Mouse (Mus musculus) embryo, embryonic 10 days (tissue): Measurements from ENCODE around the gene Glmn.

Source experiments
- DNase-seq: peaks from one replicate; pipeline ENCODE4 v3.0.0-alpha.2; 2015; ENCODE audit warnings: low spot score

Glmn gene

DNA sequence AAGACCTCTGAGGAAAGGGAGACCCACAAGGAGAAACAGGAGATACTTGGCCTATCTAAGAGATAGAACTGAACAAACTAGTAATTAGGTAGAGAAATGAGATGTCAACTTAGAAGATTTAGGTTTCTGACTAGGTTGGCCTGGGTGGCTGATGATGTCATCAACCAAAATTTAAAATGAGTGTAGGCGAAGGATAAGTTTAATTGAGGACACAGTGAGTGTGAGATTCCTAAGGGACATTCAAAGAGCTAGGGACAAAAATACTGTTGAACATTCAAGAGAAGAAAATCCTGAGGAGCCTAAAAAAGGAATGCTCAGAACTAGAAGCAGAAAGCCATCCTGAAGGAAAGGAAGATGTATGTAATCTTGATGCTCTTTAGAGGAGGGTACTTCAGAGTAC is 81.6 kb downstream of the Glmn start:
- no peak for DNase-seq

DNA sequence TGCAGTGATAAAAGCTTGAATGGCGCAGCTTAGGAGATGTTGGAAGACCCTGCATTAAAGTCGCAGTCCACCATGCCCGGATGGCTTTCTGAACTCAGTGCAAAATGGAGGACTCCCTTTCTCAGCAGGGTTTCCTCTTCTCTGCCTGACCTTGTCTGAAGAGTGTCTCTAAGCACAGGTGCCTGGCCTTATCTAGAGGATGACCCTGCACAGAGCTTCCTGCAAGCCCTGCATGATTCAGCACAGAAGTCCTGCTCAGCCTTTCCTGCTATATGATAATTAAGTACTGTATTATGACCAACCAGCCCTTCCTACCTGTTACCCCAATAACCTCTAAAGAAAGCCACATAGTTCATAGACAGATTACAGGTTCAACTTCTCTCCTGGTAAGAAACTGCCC is 82.2 kb downstream of the Glmn start:
- no peak for DNase-seq

DNA sequence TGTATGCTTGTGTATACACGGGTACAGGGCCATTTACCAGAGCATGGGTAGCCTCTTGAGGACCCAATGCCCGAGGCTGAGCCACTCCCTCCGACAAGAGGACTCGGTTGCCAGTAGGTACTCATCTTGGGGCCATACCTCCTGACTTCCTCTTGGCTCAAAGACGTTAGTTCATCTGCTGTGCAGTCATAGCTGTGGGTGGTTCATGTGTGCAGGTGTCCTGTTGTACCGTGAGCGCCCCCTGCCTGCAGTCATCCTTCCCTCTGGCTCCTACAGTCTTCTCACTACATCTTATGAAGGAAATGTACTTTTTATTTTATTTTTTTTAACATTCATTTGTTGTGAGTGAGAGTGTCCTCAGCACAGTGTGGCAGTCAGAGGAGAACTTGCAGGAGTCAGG is 84.1 kb downstream of the Glmn start:
- peak; percentile 75 for DNase-seq

DNA sequence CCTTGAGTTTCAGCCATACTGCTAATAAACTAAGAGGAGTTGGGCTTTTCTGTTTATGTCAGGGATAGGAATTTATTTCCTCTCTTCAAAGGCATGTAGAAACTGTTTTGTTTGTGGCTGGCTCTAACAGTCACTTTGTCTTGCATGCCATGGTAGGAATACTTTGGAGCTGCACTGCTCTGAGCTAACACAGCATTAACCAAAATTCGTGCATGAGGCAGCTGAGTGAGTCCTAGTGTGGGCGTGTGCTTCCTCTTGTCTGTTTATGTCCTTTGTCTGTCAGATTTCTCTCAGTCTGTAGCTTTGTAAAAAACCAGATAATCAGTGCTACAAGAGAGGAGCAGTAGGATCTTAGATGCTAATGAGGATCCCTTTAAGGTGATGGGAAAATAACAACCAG is 86.4 kb downstream of the Glmn start:
- DNase-seq: no peak

DNA sequence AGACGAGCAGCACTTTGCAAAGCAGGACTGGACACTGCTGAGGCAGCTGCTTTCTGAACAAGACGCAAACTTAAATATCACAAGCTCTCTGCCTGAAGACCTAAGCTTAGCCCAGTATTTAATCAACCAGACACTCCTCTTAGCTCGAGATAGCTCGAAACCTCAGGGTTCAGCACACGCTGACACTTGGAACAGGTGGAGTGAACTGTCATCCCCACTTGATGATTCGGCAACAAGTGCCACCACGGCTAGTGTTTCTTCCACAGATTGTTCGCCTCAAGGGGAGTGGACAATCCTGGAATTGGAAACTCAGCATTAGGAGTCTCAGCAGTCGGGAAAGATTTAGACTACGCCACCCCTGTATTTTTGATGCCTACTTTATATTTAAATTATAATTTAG is 87.2 kb downstream of the Glmn start:
- DNase-seq: no peak

GRCm38 (mm10) chr5:107507321-107507720 is 90.4 kb downstream of the Glmn start, which contains the start of gene Gm42669:
Gene Gm42669 (plus strand): TSS chr5:107507621.
- DNase-seq: no peak

DNA sequence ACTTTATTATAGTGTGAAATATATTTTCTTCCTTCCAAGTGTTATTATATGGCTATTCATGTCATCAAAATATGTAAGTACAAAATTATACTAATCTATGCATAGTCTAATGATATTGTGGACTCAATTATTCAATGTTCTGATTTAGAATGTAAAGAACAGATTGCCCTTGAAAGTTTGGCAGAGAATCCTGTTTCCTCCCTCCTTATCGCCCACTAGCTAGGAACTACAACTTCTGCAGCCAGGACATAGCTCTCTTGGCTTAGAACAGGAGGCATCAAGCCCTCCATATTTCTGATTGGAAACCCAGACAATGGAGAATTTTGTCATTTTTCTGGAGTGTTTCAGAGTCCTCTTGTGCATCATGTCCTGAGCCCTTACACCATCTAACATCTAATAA is 96.9 kb downstream of the Glmn start:
- DNase-seq: no peak

DNA sequence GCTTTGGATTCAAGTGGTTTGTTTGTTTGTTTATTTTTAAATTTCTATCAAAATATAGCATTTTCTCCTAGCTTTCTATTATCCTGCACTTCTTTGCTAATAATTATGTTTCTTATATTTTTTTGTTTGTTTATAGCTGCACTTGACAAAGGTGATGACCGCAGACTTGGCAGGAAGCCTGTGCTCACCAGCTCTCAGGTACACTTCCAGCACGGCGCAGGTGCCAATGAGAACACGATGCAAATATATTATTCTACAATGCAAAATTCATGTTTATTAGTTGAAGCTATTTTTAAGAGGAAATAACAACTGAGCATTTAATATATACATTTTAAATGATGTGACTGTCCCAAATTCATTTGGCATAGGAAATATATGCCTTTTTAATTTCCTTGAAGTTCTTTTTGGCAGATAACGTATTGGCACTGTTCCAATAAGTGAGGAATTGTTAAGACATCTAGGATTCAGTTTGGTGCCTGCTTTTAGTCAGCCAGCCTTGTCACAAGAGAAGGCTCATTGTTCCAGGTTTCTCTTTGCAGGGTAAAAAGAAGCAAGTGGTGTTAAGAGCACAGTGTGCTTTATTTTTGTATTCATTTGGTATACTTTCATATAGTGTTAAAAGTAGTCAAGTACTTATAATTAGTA is 97.7 kb downstream of the Glmn start:
- no peak for DNase-seq
